Mouse (Mus musculus): ENCODE data around the gene Tgfbr2. TPM values are rescaled to one million over a fixed set of nuclear protein-coding genes. Genes with fewer than 3 reads are reported as not detected.

Gene Tgfbr2
- total RNA-seq (2021): 10 to 100 TPM; 10.6 to 12.6 TPM

- DNase-seq: peak; percentile 37 to 48
These were observed at the start of gene Tgfbr2 for GRCm38 (mm10) chr9:116174481-116175461. Gene Tgfbr2, minus strand, starts transcription at chr9:116175360.

- no peak for DNase-seq
These were observed 48.2 kb upstream of the Tgfbr2 start for GRCm38 (mm10) chr9:116223368-116223767.

GRCm38 (mm10) chr9:116222643-116223042 lies 47.5 kb upstream of the Tgfbr2 start:
- DNase-seq: no peak

GRCm38 (mm10) chr9:116222000-116222399 lies 46.8 kb upstream of the Tgfbr2 start:
- no peak for DNase-seq

GRCm38 (mm10) chr9:116221565-116221964 lies 46.4 kb upstream of the Tgfbr2 start:
- DNase-seq: no peak

GRCm38 (mm10) chr9:116220616-116221015 lies 45.5 kb upstream of the Tgfbr2 start:
- DNase-seq: no peak

GRCm38 (mm10) chr9:116220159-116220515 lies 45.0 kb upstream of the Tgfbr2 start:
- DNase-seq: no peak

- no peak for DNase-seq
These were observed 44.3 kb upstream of the Tgfbr2 start for GRCm38 (mm10) chr9:116219234-116220158.

- DNase-seq: no peak
These were observed 43.6 kb upstream of the Tgfbr2 start for GRCm38 (mm10) chr9:116218780-116219179.

GRCm38 (mm10) chr9:116217099-116217498 lies 41.9 kb upstream of the Tgfbr2 start:
- DNase-seq: no peak

GRCm38 (mm10) chr9:116216677-116217076 lies 41.5 kb upstream of the Tgfbr2 start:
- DNase-seq: no peak

GRCm38 (mm10) chr9:116214296-116214695 lies 39.1 kb upstream of the Tgfbr2 start:
- no peak for DNase-seq

GRCm38 (mm10) chr9:116212915-116213619 lies 37.9 kb upstream of the Tgfbr2 start:
- no peak for DNase-seq

GRCm38 (mm10) chr9:116212069-116212468 lies 36.9 kb upstream of the Tgfbr2 start:
- DNase-seq: no peak

GRCm38 (mm10) chr9:116208169-116208904 lies 33.2 kb upstream of the Tgfbr2 start:
- no peak for DNase-seq

GRCm38 (mm10) chr9:116206901-116207300 lies 31.7 kb upstream of the Tgfbr2 start:
- DNase-seq: no peak

GRCm38 (mm10) chr9:116203675-116204074 lies 28.5 kb upstream of the Tgfbr2 start:
- DNase-seq: no peak

GRCm38 (mm10) chr9:116199127-116199526 lies 24.0 kb upstream of the Tgfbr2 start:
- DNase-seq: no peak

- no peak for DNase-seq
These were observed 23.3 kb upstream of the Tgfbr2 start for GRCm38 (mm10) chr9:116198488-116198887.

GRCm38 (mm10) chr9:116197491-116198170 lies 22.5 kb upstream of the Tgfbr2 start:
- DNase-seq: no peak

- DNase-seq: no peak
These were observed 18.8 kb upstream of the Tgfbr2 start for GRCm38 (mm10) chr9:116193889-116194450.

All from layer of hippocampus, postnatal 36 days (tissue).